Mouse (Mus musculus) brain, embryonic 14.5 days (tissue): ENCODE measurements at regions not wholly inside any gene's neighbourhood (a gene's known extent, or its start where the extent isn't known, plus 50 kb on each side); places are given as distances from the start of the nearest gene placed in this dataset.

Experiments used
- DNase-seq: peaks from one replicate; pipeline ENCODE4 v3.0.0-alpha.2; 2011; ENCODE audit warnings: low read depth
- CTCF ChIP-seq: fragments of 200-500 bp; IDR thresholded peaks from 2 replicates; pipeline ENCODE4 v1.5.1; 2012; ENCODE audit warnings: inconsistent platforms, mild to moderate bottlenecking, moderate library complexity, borderline replicate concordance; ENCODE audit not compliant: insufficient read depth, insufficient read length; ENCODE audit errors: extremely low read depth
- POLR2A ChIP-seq: fragments of 200-500 bp; IDR thresholded peaks from 2 replicates; pipeline ENCODE4 v1.6.1; 2012; ENCODE audit warnings: mild to moderate bottlenecking, inconsistent platforms, borderline replicate concordance; ENCODE audit not compliant: poor library complexity, insufficient read depth, insufficient read length, severe bottlenecking; ENCODE audit errors: extremely low read depth

DNA sequence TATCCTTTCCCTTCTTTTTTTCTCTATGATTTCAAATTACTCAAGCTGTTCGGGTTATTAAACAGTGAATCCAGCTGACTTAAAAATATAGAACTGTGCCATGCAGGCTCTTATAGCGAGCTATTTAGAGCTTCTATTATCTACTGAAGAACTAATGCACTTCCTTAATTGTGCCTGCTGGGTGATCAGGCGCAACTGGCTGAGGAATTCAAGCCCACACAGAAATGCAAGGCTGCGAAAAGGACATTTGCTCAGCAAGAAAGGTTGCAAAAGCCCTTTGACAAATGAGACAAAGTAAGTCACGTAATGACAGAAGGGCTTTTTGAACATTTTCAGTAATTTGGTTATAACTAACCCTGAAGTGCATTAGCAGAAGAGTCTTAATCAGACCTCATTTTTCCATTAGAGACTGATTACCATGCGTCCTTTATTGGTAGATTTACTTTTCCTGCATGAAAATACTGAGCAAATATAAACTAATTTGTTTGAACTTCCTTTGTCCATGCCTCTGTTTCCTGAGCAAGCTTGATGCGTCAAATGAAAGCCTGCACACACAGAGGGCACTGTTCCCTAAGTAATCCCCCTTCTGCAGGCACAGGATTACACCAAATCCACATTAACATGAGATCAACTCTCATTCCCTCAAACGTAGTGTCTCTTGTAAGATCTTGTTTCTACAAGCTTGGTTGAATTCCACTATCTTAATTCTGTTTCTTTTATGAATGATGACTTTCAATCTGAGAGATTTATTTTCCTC is 1154.7 kb upstream of the Tenm3 start:
- DNase-seq = peak; percentile 88
- TF ChIP-seq CTCF = peak; percentile 45; the same call in 1 of the 2 replicates
- no peak for TF ChIP-seq POLR2A
